Mouse (Mus musculus): ENCODE measurements around the gene Dnajb3. TPM values are rescaled to one million over a fixed set of nuclear protein-coding genes. Genes with fewer than 3 reads are reported as not detected.

Gene Dnajb3
- total and polyA plus RNA-seq, 2 experiments from 2014 or later, result 4.7 to 8.6 TPM

DNA sequence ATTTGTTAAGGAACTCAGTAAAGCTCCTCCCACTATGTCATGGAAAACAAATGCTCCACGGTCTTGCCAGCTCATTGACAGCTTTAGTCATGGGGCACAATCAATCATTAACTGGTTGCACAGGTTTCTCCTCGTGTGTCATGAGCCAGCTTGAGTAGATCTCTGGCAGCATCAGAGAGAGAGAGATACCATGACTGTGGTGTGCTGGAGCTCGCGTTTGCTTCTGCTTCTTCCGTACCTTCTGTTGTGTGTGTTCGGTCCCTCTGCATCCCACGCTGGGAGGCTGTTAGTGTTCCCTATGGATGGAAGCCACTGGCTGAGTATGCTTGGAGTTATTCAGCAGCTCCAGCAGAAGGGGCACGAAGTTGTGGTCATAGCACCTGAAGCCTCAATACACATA, 6.2 kb upstream of the Dnajb3 start, which contains the start of gene Ugt1a1:
Gene Ugt1a1 (plus strand): TSS at position 148 of the 400 bp plus-strand sequence.
- DNase-seq (ENCODE audit: low spot score) (peak; percentile 18), ATAC-seq (0 out of 2 replicates have a peak, but pooled peaks have one; percentile 13)
- no peaks in the 10 kb centered on the region for H3K4me1 ChIP-seq (ENCODE audit: insufficient read depth, low read length)
- no peaks in the 10 kb centered on the region for H3K36me3 ChIP-seq (ENCODE audit: insufficient read depth, low read length)
- peaks cover 52% of the 10 kb centered on the region for H3K9me3 ChIP-seq (ENCODE audit: low read length)
- WGBS, result 69% methylated on average over 8 of the region's 8 CpGs
- no peak within 1 kb of the TSS for H3K4me3 ChIP-seq (ENCODE audit: low read length)
- H3K27ac ChIP-seq, result no peak within 1 kb of the TSS
- no peak for TF ChIP-seq CTCF (IDR thresholded peaks at IDR 0.05; ENCODE audit: low read depth)
- H3K27me3 ChIP-seq (ENCODE audit: insufficient read depth, low read length), result no peaks in the 10 kb centered on the region
- no peak within 1 kb of the TSS for H3K9ac ChIP-seq (replicated peaks; ENCODE audit: low read length)
- no peak within 1 kb of the TSS for H3K4me2 ChIP-seq (ENCODE audit: low read depth, low read length)

DNA sequence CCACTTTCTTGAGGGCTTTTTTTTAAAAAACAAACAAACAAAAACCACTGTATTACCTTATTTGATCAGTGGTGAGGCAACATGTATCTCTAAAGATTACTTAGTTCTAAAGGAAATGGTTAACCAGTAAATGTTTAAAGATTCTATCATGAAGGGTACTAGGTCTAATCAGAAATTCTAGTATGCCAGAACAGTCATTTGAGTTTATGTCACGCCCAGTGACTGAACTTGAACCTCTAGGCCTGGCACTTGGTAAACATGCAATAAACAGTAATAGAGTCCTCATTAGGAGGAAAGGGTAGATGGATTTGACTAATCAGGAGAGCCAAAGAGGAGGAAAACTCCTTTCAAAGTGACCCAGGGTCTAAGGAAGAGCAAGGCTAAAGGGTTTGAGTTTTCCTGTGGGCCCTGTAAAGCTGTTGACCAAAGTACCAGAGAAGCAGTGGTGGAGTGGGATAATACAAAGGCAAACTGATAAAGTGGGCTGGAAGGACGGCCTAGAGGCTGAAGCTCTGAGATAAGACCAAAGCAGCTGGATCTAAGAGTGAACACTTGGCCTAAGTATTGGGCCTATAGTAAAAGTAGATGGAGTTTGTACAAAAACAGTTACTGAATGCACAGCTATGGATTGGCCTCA, 1.4 kb upstream of the Dnajb3 start:
- Histone ChIP-seq H3K27ac (no peak overlapping the region), H3K4me1 (ENCODE audit: insufficient read depth, low read length) (peaks cover 4% of the 10 kb centered on the region; the same call in 1 of the 2 replicates), H3K36me3 (ENCODE audit: insufficient read depth, low read length) (no peaks in the 10 kb centered on the region), H3K4me2 (ENCODE audit: low read depth, low read length) (no peak overlapping the region), H3K4me3 (ENCODE audit: low read length) (no peak overlapping the region), H3K27me3 (ENCODE audit: insufficient read depth, low read length) (no peaks in the 10 kb centered on the region), H3K9me3 (ENCODE audit: low read length) (peaks cover 7% of the 10 kb centered on the region), H3K9ac (replicated peaks; ENCODE audit: low read length) (no peak overlapping the region)
- DNase-seq (ENCODE audit: low spot score) (no peak), ATAC-seq (no peak)
- 80% methylated on average over 2 of the region's 2 CpGs for WGBS
- TF ChIP-seq CTCF (IDR thresholded peaks at IDR 0.05; ENCODE audit: low read depth), result no peak

DNA sequence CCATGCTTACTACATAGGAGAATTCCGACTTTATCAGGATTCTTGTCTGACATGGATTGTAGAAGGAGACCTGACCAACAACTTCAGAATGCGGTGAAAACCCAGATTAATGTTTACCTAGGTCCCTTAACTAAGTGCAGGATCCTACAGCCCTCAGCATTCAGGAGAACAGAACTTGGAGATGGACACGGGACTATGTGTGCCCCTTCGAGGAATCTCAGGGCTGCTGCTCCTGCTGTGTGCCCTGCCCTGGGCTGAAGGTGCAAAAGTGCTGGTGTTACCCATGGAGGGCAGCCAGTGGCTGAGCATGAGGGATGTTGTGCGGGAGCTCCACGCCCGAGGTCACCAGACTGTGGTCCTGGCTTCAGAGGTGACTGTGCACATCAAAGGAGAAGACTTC, 5.1 kb downstream of the Dnajb3 start, which contains the start of gene Ugt1a2:
Gene Ugt1a2 (plus strand): TSS at position 146 of the 400 bp plus-strand sequence.
- Histone ChIP-seq H3K27ac (no peak within 1 kb of the TSS), H3K4me2 (ENCODE audit: low read depth, low read length) (no peak within 1 kb of the TSS), H3K9ac (replicated peaks; ENCODE audit: low read length) (no peak within 1 kb of the TSS), H3K27me3 (ENCODE audit: insufficient read depth, low read length) (no peaks in the 10 kb centered on the region), H3K9me3 (ENCODE audit: low read length) (no peaks in the 10 kb centered on the region), H3K36me3 (ENCODE audit: insufficient read depth, low read length) (no peaks in the 10 kb centered on the region), H3K4me3 (ENCODE audit: low read length) (no peak within 1 kb of the TSS), H3K4me1 (ENCODE audit: insufficient read depth, low read length) (peaks cover 4% of the 10 kb centered on the region; the same call in 1 of the 2 replicates)
- TF ChIP-seq CTCF (IDR thresholded peaks at IDR 0.05; ENCODE audit: low read depth), result no peak
- 86% methylated on average over 7 of the region's 7 CpGs for WGBS
- DNase-seq (ENCODE audit: low spot score) (no peak), ATAC-seq (no peak)

- ATAC-seq, result no peak
- no peak overlapping the region for H3K4me2 ChIP-seq (ENCODE audit: low read depth, low read length)
- no peaks in the 10 kb centered on the region for H3K27me3 ChIP-seq (ENCODE audit: insufficient read depth, low read length)
- no peaks in the 10 kb centered on the region for H3K36me3 ChIP-seq (ENCODE audit: insufficient read depth, low read length)
- H3K4me3 ChIP-seq (ENCODE audit: low read length), result no peak overlapping the region
- H3K9ac ChIP-seq (replicated peaks; ENCODE audit: low read length), result no peak overlapping the region
- TF ChIP-seq CTCF (IDR thresholded peaks at IDR 0.05; ENCODE audit: low read depth), result no peak
- H3K9me3 ChIP-seq (ENCODE audit: low read length), result no peaks in the 10 kb centered on the region
- H3K4me1 ChIP-seq (ENCODE audit: insufficient read depth, low read length), result no peaks in the 10 kb centered on the region; the same call in 1 of the 2 replicates
- no peak overlapping the region for H3K27ac ChIP-seq
- no peak for DNase-seq (ENCODE audit: low spot score)
- WGBS, result 53% methylated on average over 2 of the region's 2 CpGs
These were observed 5.6 kb downstream of the Dnajb3 start for GRCm38 (mm10) chr1:88199996-88200395.

GRCm38 (mm10) chr1:88197443-88197842, 8.1 kb downstream of the Dnajb3 start:
- Histone ChIP-seq H3K4me1 (ENCODE audit: insufficient read depth, low read length) (no peaks in the 10 kb centered on the region), H3K27ac (no peak overlapping the region), H3K27me3 (ENCODE audit: insufficient read depth, low read length) (no peaks in the 10 kb centered on the region), H3K4me3 (ENCODE audit: low read length) (no peak overlapping the region), H3K9me3 (ENCODE audit: low read length) (no peaks in the 10 kb centered on the region), H3K4me2 (ENCODE audit: low read depth, low read length) (no peak overlapping the region), H3K36me3 (ENCODE audit: insufficient read depth, low read length) (no peaks in the 10 kb centered on the region), H3K9ac (replicated peaks; ENCODE audit: low read length) (no peak overlapping the region)
- TF ChIP-seq CTCF (IDR thresholded peaks at IDR 0.05; ENCODE audit: low read depth), result no peak
- DNase-seq (ENCODE audit: low spot score), result no peak
- no peak for ATAC-seq
- 72% methylated on average over 3 of the region's 3 CpGs for WGBS

GRCm38 (mm10) chr1:88195687-88196086, 9.9 kb downstream of the Dnajb3 start:
- Histone ChIP-seq H3K9me3 (ENCODE audit: low read length) (no peaks in the 10 kb centered on the region), H3K36me3 (ENCODE audit: insufficient read depth, low read length) (no peaks in the 10 kb centered on the region), H3K27ac (no peak overlapping the region), H3K4me2 (ENCODE audit: low read depth, low read length) (no peak overlapping the region), H3K4me1 (ENCODE audit: insufficient read depth, low read length) (no peaks in the 10 kb centered on the region), H3K27me3 (ENCODE audit: insufficient read depth, low read length) (no peaks in the 10 kb centered on the region), H3K4me3 (ENCODE audit: low read length) (no peak overlapping the region), H3K9ac (replicated peaks; ENCODE audit: low read length) (no peak overlapping the region)
- ATAC-seq, result no peak
- no peak for DNase-seq (ENCODE audit: low spot score)
- 86% methylated on average over 1 of the region's 1 CpGs for WGBS
- TF ChIP-seq CTCF (IDR thresholded peaks at IDR 0.05; ENCODE audit: low read depth), result no peak

DNA sequence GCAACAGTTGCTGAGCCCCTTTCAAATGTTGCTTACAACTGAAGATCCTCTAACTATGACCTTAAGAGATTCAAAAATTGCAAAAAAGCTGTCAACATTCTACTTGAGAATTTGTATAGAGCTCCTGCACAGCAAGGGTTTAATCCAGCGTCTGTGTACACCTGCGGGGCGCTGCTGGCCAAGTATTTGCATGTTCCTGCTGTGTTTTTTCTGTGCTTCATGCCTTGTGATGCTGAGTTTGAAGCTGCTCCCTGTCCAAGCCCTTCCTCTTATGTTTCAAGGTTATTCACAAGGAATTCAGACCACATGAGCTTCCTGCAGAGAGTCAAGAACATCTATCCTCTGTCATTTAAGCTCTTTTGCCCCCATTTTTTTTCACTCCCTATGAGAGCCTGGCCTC, 13.4 kb downstream of the Dnajb3 start:
- H3K36me3 ChIP-seq (ENCODE audit: insufficient read depth, low read length), result no peaks in the 10 kb centered on the region
- no peaks in the 10 kb centered on the region for H3K27me3 ChIP-seq (ENCODE audit: insufficient read depth, low read length)
- H3K4me3 ChIP-seq (ENCODE audit: low read length), result no peak overlapping the region
- H3K4me1 ChIP-seq (ENCODE audit: insufficient read depth, low read length), result no peaks in the 10 kb centered on the region
- no peak overlapping the region for H3K27ac ChIP-seq
- ATAC-seq (no peak), DNase-seq (ENCODE audit: low spot score) (no peak)
- TF ChIP-seq CTCF (IDR thresholded peaks at IDR 0.05; ENCODE audit: low read depth), result no peak
- no peaks in the 10 kb centered on the region for H3K9me3 ChIP-seq (ENCODE audit: low read length)
- H3K9ac ChIP-seq (replicated peaks; ENCODE audit: low read length), result no peak overlapping the region
- WGBS, result 62% methylated on average over 3 of the region's 3 CpGs
- no peak overlapping the region for H3K4me2 ChIP-seq (ENCODE audit: low read depth, low read length)
